Mouse (Mus musculus) liver, embryonic 13.5 days (tissue): ENCODE data around the gene Gm10428. TPM values are rescaled to one million over a fixed set of nuclear protein-coding genes. Genes with fewer than 3 reads are reported as not detected.
A peak's percentile ranks its signal among the peaks of the same experiment; 100 is the strongest.

Experiments
- ATAC-seq: fragments of 200-750 bp; cut with Nextera tagmentation; 2 replicates; pipeline ENCODE4 v1.8.0; 2017; ENCODE audit warnings: low read depth, mild to moderate bottlenecking, moderate number of reproducible peaks, moderate library complexity
- DNase-seq: peaks from one replicate; pipeline ENCODE4 v3.0.0; 2022
- H3K27ac ChIP-seq: fragments of 300-500 bp; sonication (generic); 2 replicates; pipeline ENCODE4 v1.5.1; 2015; ENCODE audit warnings: moderate library complexity, mild to moderate bottlenecking, inconsistent platforms
- H3K27me3 ChIP-seq: fragments of 300-500 bp; sonication (generic); 2 replicates; pipeline ENCODE4 v1.6.1; 2015; ENCODE audit warnings: mild to moderate bottlenecking, inconsistent platforms
- H3K36me3 ChIP-seq: fragments of 300-500 bp; sonication (generic); 2 replicates; pipeline ENCODE4 v1.6.1; 2015; ENCODE audit warnings: mild to moderate bottlenecking, inconsistent platforms
- H3K4me1 ChIP-seq: fragments of 300-500 bp; sonication (generic); replicated peaks from 2 replicates; pipeline ENCODE4 v1.6.1; 2015; ENCODE audit warnings: inconsistent platforms
- H3K4me2 ChIP-seq: fragments of 300-500 bp; sonication (generic); 2 replicates; pipeline ENCODE4 v1.6.1; 2015; ENCODE audit warnings: inconsistent platforms, mild to moderate bottlenecking, moderate library complexity
- H3K4me3 ChIP-seq: fragments of 300-500 bp; sonication (generic); replicated peaks from 2 replicates; pipeline ENCODE4 v1.5.1; 2015; ENCODE audit warnings: mild to moderate bottlenecking, inconsistent platforms
- H3K9ac ChIP-seq: fragments of 300-500 bp; sonication (generic); 2 replicates; pipeline ENCODE4 v1.6.1; 2015; ENCODE audit warnings: mild to moderate bottlenecking, inconsistent platforms
- H3K9me3 ChIP-seq: fragments of 300-500 bp; sonication (generic); replicated peaks from 2 replicates; pipeline ENCODE4 v1.6.1; 2016; ENCODE audit warnings: inconsistent platforms
- WGBS: fragments of 180-500 bp; shearing (Covaris S2); methylation state at CpG from one replicate; pipeline ENCODE4 v1.1.7; 2015; ENCODE audit not compliant: insufficient replicate concordance; 5-methylcytosine and 5-hydroxymethylcytosine counted together
- polyA plus RNA-seq: library from polyadenylated mRNA; unstranded; fragments of >200 nt; fragmentation: Nextera tagmentation; extraction: Ambion mirVana; gene quantifications from 2 replicates; pipeline ENCODE4 v1.2.1, GENCODE M21; 2015

The Gm10428 gene
- polyA plus RNA-seq, 1 experiment from 2014 or later, result not detected

DNA sequence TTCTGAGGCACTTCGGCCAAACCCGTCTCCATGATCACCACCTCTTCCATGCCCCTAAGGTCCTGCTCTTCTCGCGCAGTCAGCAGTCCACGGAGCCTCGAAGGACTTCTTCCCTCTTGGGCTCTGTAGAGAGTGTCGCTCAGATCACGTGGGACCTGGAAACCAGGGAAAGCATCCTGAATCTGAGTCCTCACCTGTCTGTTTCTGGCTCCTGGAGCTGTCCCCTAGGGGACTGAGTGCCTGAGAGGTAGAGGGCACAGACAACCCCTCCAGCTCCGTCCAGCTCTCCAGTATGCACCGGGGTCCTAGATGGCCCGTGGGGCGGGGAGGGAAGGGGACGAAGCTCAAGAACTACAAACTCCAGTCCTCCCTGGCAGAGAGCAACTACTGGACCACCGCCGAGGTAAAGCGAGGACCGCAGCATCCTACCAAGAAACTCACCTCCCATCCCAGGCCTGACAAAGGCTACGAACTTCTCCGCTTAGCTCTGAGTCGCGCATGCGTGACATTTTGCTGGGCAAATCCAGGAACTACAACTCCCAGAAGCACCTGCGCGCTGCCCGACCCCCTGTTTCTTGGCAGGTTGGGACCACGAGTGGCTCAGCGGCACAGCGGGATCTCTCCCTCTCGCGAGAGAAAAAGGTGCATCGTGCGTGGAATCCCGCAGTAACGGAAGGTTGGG lies 36.2 kb downstream of the Gm10428 start, which contains the start of gene Zfp286:
TSS of gene Zfp286 (minus strand) at position 528 of the 682 bp plus-strand sequence.
- no peaks in the 10 kb centered on the region for H3K27me3 ChIP-seq
- H3K9ac ChIP-seq, result peak within 1 kb of the TSS; percentile 57
- peak within 1 kb of the TSS; percentile 59 for H3K4me3 ChIP-seq
- peak within 1 kb of the TSS; percentile 69 for H3K4me2 ChIP-seq
- ATAC-seq (peak; percentile 74), DNase-seq (peak; percentile 65)
- no peaks in the 10 kb centered on the region for H3K36me3 ChIP-seq
- peaks cover 12% of the 10 kb centered on the region for H3K4me1 ChIP-seq
- 6% methylated on average over 34 of the region's 34 CpGs for WGBS
- H3K9me3 ChIP-seq, result no peaks in the 10 kb centered on the region
- no peak within 1 kb of the TSS for H3K27ac ChIP-seq

- peaks cover 12% of the 10 kb centered on the region for H3K4me1 ChIP-seq
- no peaks in the 10 kb centered on the region for H3K9me3 ChIP-seq
- H3K27me3 ChIP-seq, result no peaks in the 10 kb centered on the region
- H3K36me3 ChIP-seq, result no peaks in the 10 kb centered on the region
- DNase-seq (no peak), ATAC-seq (no peak)
- H3K4me3 ChIP-seq, result peak overlapping the region; percentile 59
- peak overlapping the region; percentile 69 for H3K4me2 ChIP-seq
- no peak overlapping the region for H3K27ac ChIP-seq
- 0 out of 2 replicates have a peak overlapping the region, but pooled peaks have one; percentile 57 for H3K9ac ChIP-seq
- 58% methylated on average over 3 of the region's 3 CpGs for WGBS
Measured at GRCm38 (mm10) chr11:62789617-62789936, 36.7 kb downstream of the Gm10428 start.

Other genes starting within 250 kb of the Gm10428 start
- 17.8 and 19.6 TPM in 2 replicates for gene Cenpv, start 213.8 kb upstream of the Gm10428 start, polyA plus RNA-seq
- 1,519 and 1,558 TPM in 2 replicates for gene Ubb, start 201.9 kb upstream of the Gm10428 start, polyA plus RNA-seq
- gene Trpv2, start 178.6 kb upstream of the Gm10428 start, polyA plus RNA-seq, result 6.6 and 7.2 TPM in 2 replicates
- gene Lrrc75a, start 104.6 kb upstream of the Gm10428 start, polyA plus RNA-seq, result 1.3 and 1.4 TPM in 2 replicates
- gene Mmgt2, start 104.4 kb upstream of the Gm10428 start, polyA plus RNA-seq, result 12.2 and 12.3 TPM in 2 replicates
- 0.47 and 0.57 TPM in 2 replicates for gene Zfp287, start 21.2 kb upstream of the Gm10428 start, polyA plus RNA-seq
- 1.8 and 2.1 TPM in 2 replicates for gene Zfp286, start 36.4 kb downstream of the Gm10428 start, polyA plus RNA-seq
- gene Trim16, start 67.1 kb downstream of the Gm10428 start, polyA plus RNA-seq, result 0.65 and 0.73 TPM in 2 replicates
- gene Fbxw10, start 94.0 kb downstream of the Gm10428 start, polyA plus RNA-seq, result 0.03 and 0.07 TPM in 2 replicates
- 29.2 and 36.1 TPM in 2 replicates for gene Tvp23b, start 126.4 kb downstream of the Gm10428 start, polyA plus RNA-seq
- 0.16 TPM in 1 of 2 replicates, not detected in the other for gene Cdrt4, start 198.1 kb downstream of the Gm10428 start, polyA plus RNA-seq